Mouse (Mus musculus): ENCODE results near the gene 1700019N19Rik. TPM values are rescaled to one million over a fixed set of nuclear protein-coding genes. Genes with fewer than 3 reads are reported as not detected.

1700019N19Rik gene
- not detected in 2 replicates for polyA plus RNA-seq (2016; fragmentation: Nextera tagmentation; extraction: Ambion mirVana)

GRCm38 (mm10) chr19:58794284-58794683, at the start of gene 1700019N19Rik:
TSS of gene 1700019N19Rik (minus strand) at chr19:58794461.
- Histone ChIP-seq H3K4me1 (peaks cover 10% of the 10 kb centered on the region), H3K36me3 (peaks cover 2% of the 10 kb centered on the region), H3K27me3 (ENCODE audit: insufficient read depth, poor library complexity, severe bottlenecking) (no peaks in the 10 kb centered on the region), H3K4me3 (no peak within 1 kb of the TSS), H3K9me3 (no peaks in the 10 kb centered on the region), H3K27ac (peak within 1 kb of the TSS; percentile 56; the same call in 1 of the 2 replicates)
- DNase-seq (ENCODE audit: low spot score): no peak
- WGBS: 51% methylated on average over 10 of the region's 10 CpGs

GRCm38 (mm10) chr19:58843606-58844005, 49.3 kb upstream of the 1700019N19Rik start:
- WGBS: 51% methylated on average over 3 of the region's 3 CpGs
- Histone ChIP-seq H3K9me3 (0 out of 2 replicates have a peak, but pooled peaks cover 3% of the 10 kb centered on the region), H3K27ac (peak overlapping the region; percentile 70), H3K36me3 (no peaks in the 10 kb centered on the region), H3K27me3 (ENCODE audit: insufficient read depth, poor library complexity, severe bottlenecking) (no peaks in the 10 kb centered on the region), H3K4me1 (peaks cover 34% of the 10 kb centered on the region), H3K4me3 (no peak overlapping the region)
- DNase-seq (ENCODE audit: low spot score): no peak

- H3K9me3 ChIP-seq: 0 out of 2 replicates have a peak, but pooled peaks cover 3% of the 10 kb centered on the region
- H3K27ac ChIP-seq: no peak overlapping the region
- no peaks in the 10 kb centered on the region for H3K27me3 ChIP-seq (ENCODE audit: insufficient read depth, poor library complexity, severe bottlenecking)
- no peaks in the 10 kb centered on the region for H3K36me3 ChIP-seq
- 77% methylated on average over 5 of the region's 5 CpGs for WGBS
- H3K4me3 ChIP-seq: no peak overlapping the region
- peaks cover 41% of the 10 kb centered on the region for H3K4me1 ChIP-seq
- no peak for DNase-seq (ENCODE audit: low spot score)
Measured at GRCm38 (mm10) chr19:58840721-58841271, 46.5 kb upstream of the 1700019N19Rik start.

- Histone ChIP-seq H3K36me3 (no peaks in the 10 kb centered on the region), H3K4me1 (peaks cover 41% of the 10 kb centered on the region), H3K27ac (no peak overlapping the region), H3K4me3 (no peak overlapping the region), H3K27me3 (ENCODE audit: insufficient read depth, poor library complexity, severe bottlenecking) (no peaks in the 10 kb centered on the region), H3K9me3 (0 out of 2 replicates have a peak, but pooled peaks cover under 1% of the 10 kb centered on the region)
- DNase-seq (ENCODE audit: low spot score): no peak
- 80% methylated on average over 4 of the region's 4 CpGs for WGBS
Measured at GRCm38 (mm10) chr19:58839806-58840205, 45.5 kb upstream of the 1700019N19Rik start.

GRCm38 (mm10) chr19:58839345-58839744, 45.1 kb upstream of the 1700019N19Rik start:
- WGBS: 62% methylated on average over 3 of the region's 3 CpGs
- Histone ChIP-seq H3K9me3 (no peaks in the 10 kb centered on the region), H3K36me3 (no peaks in the 10 kb centered on the region), H3K4me3 (no peak overlapping the region), H3K27ac (0 out of 2 replicates have a peak overlapping the region, but pooled peaks have one; percentile 37), H3K27me3 (ENCODE audit: insufficient read depth, poor library complexity, severe bottlenecking) (no peaks in the 10 kb centered on the region), H3K4me1 (peaks cover 41% of the 10 kb centered on the region)
- no peak for DNase-seq (ENCODE audit: low spot score)

GRCm38 (mm10) chr19:58838706-58839105, 44.4 kb upstream of the 1700019N19Rik start:
- no peak for DNase-seq (ENCODE audit: low spot score)
- H3K4me3 ChIP-seq: no peak overlapping the region
- peak overlapping the region; percentile 37; the same call in 1 of the 2 replicates for H3K27ac ChIP-seq
- H3K9me3 ChIP-seq: no peaks in the 10 kb centered on the region
- H3K27me3 ChIP-seq (ENCODE audit: insufficient read depth, poor library complexity, severe bottlenecking): no peaks in the 10 kb centered on the region
- peaks cover 38% of the 10 kb centered on the region for H3K4me1 ChIP-seq
- H3K36me3 ChIP-seq: no peaks in the 10 kb centered on the region
- 66% methylated on average over 9 of the region's 9 CpGs for WGBS

- no peak for DNase-seq (ENCODE audit: low spot score)
- H3K9me3 ChIP-seq: no peaks in the 10 kb centered on the region
- no peak overlapping the region for H3K27ac ChIP-seq
- peaks cover 8% of the 10 kb centered on the region for H3K4me1 ChIP-seq
- H3K36me3 ChIP-seq: no peaks in the 10 kb centered on the region
- no peak overlapping the region for H3K4me3 ChIP-seq
- H3K27me3 ChIP-seq (ENCODE audit: insufficient read depth, poor library complexity, severe bottlenecking): no peaks in the 10 kb centered on the region
- 78% methylated on average over 13 of the region's 13 CpGs for WGBS
Measured at GRCm38 (mm10) chr19:58833639-58834180, 39.4 kb upstream of the 1700019N19Rik start.

GRCm38 (mm10) chr19:58832988-58833387, 38.7 kb upstream of the 1700019N19Rik start:
- Histone ChIP-seq H3K4me1 (peaks cover under 1% of the 10 kb centered on the region), H3K4me3 (no peak overlapping the region), H3K27me3 (ENCODE audit: insufficient read depth, poor library complexity, severe bottlenecking) (no peaks in the 10 kb centered on the region), H3K9me3 (no peaks in the 10 kb centered on the region), H3K27ac (no peak overlapping the region), H3K36me3 (no peaks in the 10 kb centered on the region)
- no peak for DNase-seq (ENCODE audit: low spot score)
- WGBS: 78% methylated on average over 2 of the region's 2 CpGs

GRCm38 (mm10) chr19:58831280-58831922, 37.1 kb upstream of the 1700019N19Rik start:
- Histone ChIP-seq H3K27me3 (ENCODE audit: insufficient read depth, poor library complexity, severe bottlenecking) (no peaks in the 10 kb centered on the region), H3K4me3 (no peak overlapping the region), H3K27ac (no peak overlapping the region), H3K36me3 (no peaks in the 10 kb centered on the region), H3K9me3 (no peaks in the 10 kb centered on the region), H3K4me1 (no peaks in the 10 kb centered on the region; the same call in 1 of the 2 replicates)
- no peak for DNase-seq (ENCODE audit: low spot score)
- 87% methylated on average over 9 of the region's 9 CpGs for WGBS

GRCm38 (mm10) chr19:58830182-58830581, 35.9 kb upstream of the 1700019N19Rik start:
- Histone ChIP-seq H3K27ac (no peak overlapping the region), H3K36me3 (peaks cover 1% of the 10 kb centered on the region; the same call in 1 of the 2 replicates), H3K4me3 (no peak overlapping the region), H3K4me1 (no peaks in the 10 kb centered on the region; the same call in 1 of the 2 replicates), H3K27me3 (ENCODE audit: insufficient read depth, poor library complexity, severe bottlenecking) (no peaks in the 10 kb centered on the region), H3K9me3 (no peaks in the 10 kb centered on the region)
- 86% methylated on average over 7 of the region's 7 CpGs for WGBS
- DNase-seq (ENCODE audit: low spot score): no peak

GRCm38 (mm10) chr19:58829575-58829974, 35.3 kb upstream of the 1700019N19Rik start:
- H3K27me3 ChIP-seq (ENCODE audit: insufficient read depth, poor library complexity, severe bottlenecking): no peaks in the 10 kb centered on the region
- H3K9me3 ChIP-seq: no peaks in the 10 kb centered on the region
- H3K4me3 ChIP-seq: no peak overlapping the region
- H3K27ac ChIP-seq: no peak overlapping the region
- WGBS: 78% methylated on average over 5 of the region's 5 CpGs
- DNase-seq (ENCODE audit: low spot score): no peak
- H3K4me1 ChIP-seq: no peaks in the 10 kb centered on the region
- H3K36me3 ChIP-seq: peaks cover 7% of the 10 kb centered on the region; the same call in 1 of the 2 replicates

- no peak for DNase-seq (ENCODE audit: low spot score)
- Histone ChIP-seq H3K27me3 (ENCODE audit: insufficient read depth, poor library complexity, severe bottlenecking) (no peaks in the 10 kb centered on the region), H3K27ac (no peak overlapping the region; the same call in 1 of the 2 replicates), H3K9me3 (no peaks in the 10 kb centered on the region), H3K4me1 (peaks cover 9% of the 10 kb centered on the region), H3K36me3 (peaks cover 11% of the 10 kb centered on the region; the same call in 1 of the 2 replicates), H3K4me3 (no peak overlapping the region)
- WGBS: 59% methylated on average over 7 of the region's 7 CpGs
Measured at GRCm38 (mm10) chr19:58827656-58828055, 33.4 kb upstream of the 1700019N19Rik start.

- H3K4me3 ChIP-seq: no peak overlapping the region
- H3K27me3 ChIP-seq (ENCODE audit: insufficient read depth, poor library complexity, severe bottlenecking): no peaks in the 10 kb centered on the region
- no peak overlapping the region for H3K27ac ChIP-seq
- H3K36me3 ChIP-seq: peaks cover 18% of the 10 kb centered on the region; the same call in 1 of the 2 replicates
- WGBS: 36% methylated on average over 1 of the region's 1 CpGs
- peaks cover 25% of the 10 kb centered on the region for H3K4me1 ChIP-seq
- no peak for DNase-seq (ENCODE audit: low spot score)
- no peaks in the 10 kb centered on the region for H3K9me3 ChIP-seq
Measured at GRCm38 (mm10) chr19:58824316-58824715, 30.1 kb upstream of the 1700019N19Rik start.

All from heart, embryonic 10.5 days (tissue).